Mouse (Mus musculus) forebrain, embryonic 12.5 days (tissue): ENCODE data around the gene Nmrk1. TPM values are rescaled to one million over a fixed set of nuclear protein-coding genes. Genes with fewer than 3 reads are reported as not detected.

Source experiments
- ATAC-seq: fragments of 200-750 bp; cut with Nextera tagmentation; 2 replicates; pipeline ENCODE4 v1.8.0; 2017; ENCODE audit warnings: moderate TSS enrichment; ENCODE audit not compliant: low FRiP score
- H3K27ac ChIP-seq: fragments of 300-500 bp; sonication (generic); 2 replicates; pipeline ENCODE4 v1.5.1; 2016; ENCODE audit warnings: mild to moderate bottlenecking
- H3K27me3 ChIP-seq: fragments of 300-500 bp; sonication (generic); 2 replicates; pipeline ENCODE4 v1.6.1; 2016; ENCODE audit warnings: mild to moderate bottlenecking
- H3K36me3 ChIP-seq: fragments of 300-500 bp; sonication (generic); replicated peaks from 2 replicates; pipeline ENCODE4 v1.6.1; 2016; ENCODE audit warnings: mild to moderate bottlenecking
- H3K4me1 ChIP-seq: fragments of 300-500 bp; sonication (generic); 2 replicates; pipeline ENCODE4 v1.6.1; 2016
- H3K4me2 ChIP-seq: fragments of 300-500 bp; sonication (generic); 2 replicates; pipeline ENCODE4 v1.6.1; 2016; ENCODE audit warnings: mild to moderate bottlenecking, moderate library complexity
- H3K4me3 ChIP-seq: fragments of 300-500 bp; sonication (generic); replicated peaks from 2 replicates; pipeline ENCODE4 v1.5.1; 2016; ENCODE audit warnings: mild to moderate bottlenecking
- H3K9ac ChIP-seq: fragments of 300-500 bp; sonication (generic); 2 replicates; pipeline ENCODE4 v1.6.1; 2016; ENCODE audit warnings: mild to moderate bottlenecking
- H3K9me3 ChIP-seq: fragments of 300-500 bp; sonication (generic); 2 replicates; pipeline ENCODE4 v1.6.1; 2016
- WGBS: fragments of 180-500 bp; shearing (Covaris S2); methylation state at CpG from one replicate; pipeline ENCODE4 v1.1.7; 2016; 5-methylcytosine and 5-hydroxymethylcytosine counted together
- polyA plus RNA-seq: library from polyadenylated mRNA; unstranded; fragments of >200 nt; fragmentation: Nextera tagmentation; extraction: Ambion mirVana; gene quantifications from 2 replicates; pipeline ENCODE4 v1.2.1, GENCODE M21; 2016

Gene Nmrk1
- polyA plus RNA-seq, 1 experiment from 2014 or later, result 5.3 TPM

GRCm38 (mm10) chr19:18596876-18597275 is 34.9 kb upstream of the Nmrk1 start:
- Histone ChIP-seq H3K9ac (no peak overlapping the region), H3K4me1 (peaks cover 3% of the 10 kb centered on the region; the same call in 1 of the 2 replicates), H3K4me3 (no peak overlapping the region), H3K27ac (no peak overlapping the region), H3K4me2 (no peak overlapping the region), H3K9me3 (no peaks in the 10 kb centered on the region), H3K36me3 (no peaks in the 10 kb centered on the region), H3K27me3 (no peaks in the 10 kb centered on the region)
- ATAC-seq, result no peak
- WGBS, result 88% methylated on average over 5 of the region's 5 CpGs

GRCm38 (mm10) chr19:18597772-18598171 is 34.0 kb upstream of the Nmrk1 start:
- no peak for ATAC-seq
- 89% methylated on average over 6 of the region's 6 CpGs for WGBS
- H3K9ac ChIP-seq, result no peak overlapping the region
- H3K9me3 ChIP-seq, result no peaks in the 10 kb centered on the region
- no peaks in the 10 kb centered on the region for H3K4me1 ChIP-seq
- H3K27me3 ChIP-seq, result no peaks in the 10 kb centered on the region
- no peak overlapping the region for H3K4me2 ChIP-seq
- H3K27ac ChIP-seq, result no peak overlapping the region
- H3K4me3 ChIP-seq, result no peak overlapping the region
- no peaks in the 10 kb centered on the region for H3K36me3 ChIP-seq

GRCm38 (mm10) chr19:18598265-18598926 is 33.4 kb upstream of the Nmrk1 start:
- no peaks in the 10 kb centered on the region for H3K4me1 ChIP-seq
- no peak overlapping the region for H3K9ac ChIP-seq
- H3K36me3 ChIP-seq, result no peaks in the 10 kb centered on the region
- no peak for ATAC-seq
- no peak overlapping the region for H3K4me2 ChIP-seq
- WGBS, result 88% methylated on average over 3 of the region's 3 CpGs
- no peak overlapping the region for H3K27ac ChIP-seq
- no peaks in the 10 kb centered on the region for H3K9me3 ChIP-seq
- no peaks in the 10 kb centered on the region for H3K27me3 ChIP-seq
- no peak overlapping the region for H3K4me3 ChIP-seq

- H3K4me1 ChIP-seq, result no peaks in the 10 kb centered on the region
- no peak overlapping the region for H3K9ac ChIP-seq
- no peak for ATAC-seq
- no peaks in the 10 kb centered on the region for H3K36me3 ChIP-seq
- WGBS, result 81% methylated on average over 8 of the region's 8 CpGs
- no peaks in the 10 kb centered on the region for H3K9me3 ChIP-seq
- no peak overlapping the region for H3K4me2 ChIP-seq
- no peak overlapping the region for H3K4me3 ChIP-seq
- no peaks in the 10 kb centered on the region for H3K27me3 ChIP-seq
- no peak overlapping the region for H3K27ac ChIP-seq
These were observed 32.7 kb upstream of the Nmrk1 start for GRCm38 (mm10) chr19:18599051-18599450.

GRCm38 (mm10) chr19:18599650-18600049 is 32.1 kb upstream of the Nmrk1 start:
- Histone ChIP-seq H3K9me3 (no peaks in the 10 kb centered on the region), H3K27ac (no peak overlapping the region), H3K36me3 (no peaks in the 10 kb centered on the region), H3K27me3 (no peaks in the 10 kb centered on the region), H3K4me1 (no peaks in the 10 kb centered on the region), H3K4me3 (no peak overlapping the region), H3K9ac (no peak overlapping the region), H3K4me2 (no peak overlapping the region)
- no peak for ATAC-seq
- 92% methylated on average over 5 of the region's 5 CpGs for WGBS

- 96% methylated on average over 9 of the region's 9 CpGs for WGBS
- Histone ChIP-seq H3K9me3 (no peaks in the 10 kb centered on the region), H3K4me3 (no peak overlapping the region), H3K9ac (no peak overlapping the region), H3K4me1 (no peaks in the 10 kb centered on the region), H3K27me3 (no peaks in the 10 kb centered on the region), H3K4me2 (no peak overlapping the region), H3K36me3 (no peaks in the 10 kb centered on the region), H3K27ac (no peak overlapping the region)
- ATAC-seq, result no peak
These were observed 31.1 kb upstream of the Nmrk1 start for GRCm38 (mm10) chr19:18600611-18601010.

- 78% methylated on average over 6 of the region's 6 CpGs for WGBS
- ATAC-seq, result no peak
- Histone ChIP-seq H3K4me2 (no peak overlapping the region), H3K9me3 (no peaks in the 10 kb centered on the region), H3K9ac (no peak overlapping the region), H3K27me3 (no peaks in the 10 kb centered on the region), H3K27ac (no peak overlapping the region), H3K4me3 (no peak overlapping the region), H3K36me3 (no peaks in the 10 kb centered on the region), H3K4me1 (peaks cover 1% of the 10 kb centered on the region; the same call in 1 of the 2 replicates)
These were observed 28.7 kb upstream of the Nmrk1 start for GRCm38 (mm10) chr19:18603011-18603410.

GRCm38 (mm10) chr19:18607907-18608306 is 23.8 kb upstream of the Nmrk1 start:
- no peak for ATAC-seq
- Histone ChIP-seq H3K4me3 (no peak overlapping the region), H3K9ac (no peak overlapping the region), H3K27me3 (no peaks in the 10 kb centered on the region), H3K27ac (no peak overlapping the region), H3K4me1 (peaks cover 3% of the 10 kb centered on the region; the same call in 1 of the 2 replicates), H3K36me3 (no peaks in the 10 kb centered on the region), H3K4me2 (no peak overlapping the region), H3K9me3 (no peaks in the 10 kb centered on the region)
- 53% methylated on average over 7 of the region's 7 CpGs for WGBS

- Histone ChIP-seq H3K27ac (no peak overlapping the region), H3K4me3 (no peak overlapping the region), H3K9me3 (no peaks in the 10 kb centered on the region), H3K4me1 (peaks cover 3% of the 10 kb centered on the region; the same call in 1 of the 2 replicates), H3K9ac (no peak overlapping the region), H3K4me2 (no peak overlapping the region), H3K36me3 (no peaks in the 10 kb centered on the region), H3K27me3 (no peaks in the 10 kb centered on the region)
- 85% methylated on average over 6 of the region's 6 CpGs for WGBS
- ATAC-seq, result no peak
These were observed 22.8 kb upstream of the Nmrk1 start for GRCm38 (mm10) chr19:18608975-18609374.

GRCm38 (mm10) chr19:18614337-18614736 is 17.4 kb upstream of the Nmrk1 start:
- WGBS, result 86% methylated on average over 7 of the region's 7 CpGs

GRCm38 (mm10) chr19:18615680-18616240 is 16.0 kb upstream of the Nmrk1 start:
- H3K27me3 ChIP-seq, result no peaks in the 10 kb centered on the region
- H3K9ac ChIP-seq, result no peak overlapping the region
- no peak overlapping the region for H3K4me3 ChIP-seq
- no peaks in the 10 kb centered on the region for H3K4me1 ChIP-seq
- no peak overlapping the region for H3K4me2 ChIP-seq
- no peak overlapping the region for H3K27ac ChIP-seq
- no peaks in the 10 kb centered on the region for H3K9me3 ChIP-seq
- no peaks in the 10 kb centered on the region for H3K36me3 ChIP-seq
- 73% methylated on average over 9 of the region's 9 CpGs for WGBS
- no peak for ATAC-seq

More at GRCm38 (mm10) chr19:18614337-18614736, 17.4 kb upstream of the Nmrk1 start:
- H3K4me1 ChIP-seq, result no peaks in the 10 kb centered on the region
- no peak overlapping the region for H3K9ac ChIP-seq
- no peaks in the 10 kb centered on the region for H3K27me3 ChIP-seq
- no peak overlapping the region for H3K4me3 ChIP-seq
- no peaks in the 10 kb centered on the region for H3K36me3 ChIP-seq
- no peaks in the 10 kb centered on the region for H3K9me3 ChIP-seq
- no peak for ATAC-seq
- H3K27ac ChIP-seq, result no peak overlapping the region
- H3K4me2 ChIP-seq, result no peak overlapping the region

GRCm38 (mm10) chr19:18617504-18617903 is 14.2 kb upstream of the Nmrk1 start:
- H3K27me3 ChIP-seq, result no peaks in the 10 kb centered on the region
- H3K4me2 ChIP-seq, result no peak overlapping the region
- H3K36me3 ChIP-seq, result no peaks in the 10 kb centered on the region
- H3K9me3 ChIP-seq, result no peaks in the 10 kb centered on the region
- H3K4me3 ChIP-seq, result no peak overlapping the region
- H3K9ac ChIP-seq, result no peak overlapping the region
- 94% methylated on average over 1 of the region's 1 CpGs for WGBS
- no peak overlapping the region for H3K27ac ChIP-seq
- no peak for ATAC-seq
- H3K4me1 ChIP-seq, result no peaks in the 10 kb centered on the region

- Histone ChIP-seq H3K9ac (no peak overlapping the region), H3K4me1 (no peaks in the 10 kb centered on the region), H3K27ac (no peak overlapping the region), H3K4me3 (no peak overlapping the region), H3K9me3 (no peaks in the 10 kb centered on the region), H3K27me3 (no peaks in the 10 kb centered on the region), H3K36me3 (no peaks in the 10 kb centered on the region), H3K4me2 (no peak overlapping the region)
- WGBS, result 86% methylated on average over 5 of the region's 5 CpGs
- ATAC-seq, result no peak
These were observed 12.7 kb upstream of the Nmrk1 start for GRCm38 (mm10) chr19:18619060-18619459.
